Mouse (Mus musculus): Measurements from ENCODE around the gene Pcnx4. TPM values are rescaled to one million over a fixed set of nuclear protein-coding genes. Genes with fewer than 3 reads are reported as not detected.

The Pcnx4 gene
- polyA plus RNA-seq (2016; fragmentation: Nextera tagmentation; extraction: Ambion mirVana), result 13.8 and 14.7 TPM in 2 replicates

DNA sequence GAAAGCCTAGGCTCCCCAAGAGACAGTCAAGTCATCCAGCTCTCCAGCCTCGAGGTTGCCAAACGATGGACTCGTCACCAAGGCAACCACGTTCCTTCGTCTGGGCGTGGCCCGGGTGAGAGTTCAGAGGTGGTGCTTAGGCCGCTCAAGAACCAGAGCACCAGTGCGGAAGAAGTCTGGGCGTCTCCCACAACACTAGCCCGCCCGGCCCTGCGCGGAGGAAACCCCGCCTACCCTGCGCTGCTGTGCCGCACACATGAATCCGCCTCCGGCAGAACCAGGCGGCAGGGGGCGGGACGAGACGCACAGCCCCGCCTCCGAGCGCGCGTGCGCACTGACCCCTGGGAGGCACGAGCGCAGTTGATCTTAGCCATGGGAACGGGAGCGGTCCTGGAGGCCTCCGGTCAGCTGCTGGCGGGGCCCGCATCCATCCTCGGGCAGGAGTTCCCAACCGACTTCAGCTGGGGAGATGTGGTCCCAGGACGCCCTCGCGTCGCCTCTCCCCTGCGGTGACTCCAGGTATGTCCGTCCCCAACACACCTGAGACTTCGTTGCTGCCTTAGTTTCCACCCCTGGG, at the start of gene Pcnx4:
Gene Pcnx4, plus strand, starts transcription at position 363 of the 577 bp plus-strand sequence.
- Histone ChIP-seq H3K36me3 (replicated peaks) (peaks cover 4% of the 10 kb centered on the region), H3K4me3 (peak within 1 kb of the TSS; percentile 78), H3K27ac (replicated peaks) (peak within 1 kb of the TSS; percentile 87), H3K4me1 (peaks cover 9% of the 10 kb centered on the region; the same call in 1 of the 2 replicates), H3K9me3 (no peaks in the 10 kb centered on the region), H3K27me3 (replicated peaks; ENCODE audit: low read depth, poor library complexity, severe bottlenecking) (no peaks in the 10 kb centered on the region)
- WGBS, result under 1% methylated on average over 45 of the region's 45 CpGs
- peak; percentile 100 for DNase-seq (ENCODE audit: low spot score)

DNA sequence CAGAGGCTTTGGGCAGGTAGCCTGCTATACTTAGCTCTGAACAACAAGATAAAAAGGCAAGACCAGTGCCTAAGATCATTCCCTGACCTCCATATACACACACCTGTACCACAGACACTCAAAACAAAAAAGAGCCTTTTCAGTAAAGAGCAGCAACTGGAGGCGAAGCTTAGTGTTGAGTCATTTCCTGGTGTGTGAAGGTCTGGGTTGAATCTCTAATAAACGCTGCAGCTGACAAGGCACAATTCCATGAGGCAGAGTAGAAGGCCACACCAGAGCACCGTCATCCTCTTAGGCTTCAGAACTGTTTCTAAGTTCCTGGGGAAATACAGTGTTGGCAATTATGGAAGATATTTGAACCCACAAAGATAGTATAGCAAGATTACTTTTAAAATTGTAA, 48.7 kb upstream of the Pcnx4 start:
- Histone ChIP-seq H3K4me1 (no peaks in the 10 kb centered on the region), H3K4me3 (no peak overlapping the region), H3K36me3 (replicated peaks) (no peaks in the 10 kb centered on the region), H3K27ac (replicated peaks) (no peak overlapping the region), H3K27me3 (replicated peaks; ENCODE audit: low read depth, poor library complexity, severe bottlenecking) (no peaks in the 10 kb centered on the region), H3K9me3 (no peaks in the 10 kb centered on the region)
- DNase-seq (ENCODE audit: low spot score), result no peak
- WGBS, result 82% methylated on average over 3 of the region's 3 CpGs

DNA sequence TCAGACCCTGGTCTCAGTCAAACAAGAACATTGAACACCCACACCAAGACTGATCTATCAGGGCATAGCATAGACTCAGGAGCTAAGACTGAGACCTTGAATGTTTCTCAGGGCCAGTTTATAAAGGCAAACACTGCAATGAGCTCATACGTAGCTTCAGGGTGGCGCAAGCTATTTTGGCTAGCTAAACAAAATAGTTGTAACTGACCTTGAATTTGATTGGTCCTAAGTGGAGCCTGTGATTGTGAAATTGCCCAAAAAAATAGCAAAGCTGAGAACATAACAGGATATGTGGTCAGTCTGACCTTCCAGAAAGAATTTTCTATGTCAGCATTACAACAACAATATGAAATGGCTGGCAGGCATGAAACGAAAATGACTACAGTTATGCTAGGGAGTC, 46.2 kb upstream of the Pcnx4 start:
- no peak for DNase-seq (ENCODE audit: low spot score)
- H3K9me3 ChIP-seq, result no peaks in the 10 kb centered on the region
- 91% methylated on average over 3 of the region's 3 CpGs for WGBS
- H3K27me3 ChIP-seq (replicated peaks; ENCODE audit: low read depth, poor library complexity, severe bottlenecking), result no peaks in the 10 kb centered on the region
- no peak overlapping the region for H3K4me3 ChIP-seq
- H3K27ac ChIP-seq (replicated peaks), result no peak overlapping the region
- H3K36me3 ChIP-seq (replicated peaks), result no peaks in the 10 kb centered on the region
- no peaks in the 10 kb centered on the region for H3K4me1 ChIP-seq

DNA sequence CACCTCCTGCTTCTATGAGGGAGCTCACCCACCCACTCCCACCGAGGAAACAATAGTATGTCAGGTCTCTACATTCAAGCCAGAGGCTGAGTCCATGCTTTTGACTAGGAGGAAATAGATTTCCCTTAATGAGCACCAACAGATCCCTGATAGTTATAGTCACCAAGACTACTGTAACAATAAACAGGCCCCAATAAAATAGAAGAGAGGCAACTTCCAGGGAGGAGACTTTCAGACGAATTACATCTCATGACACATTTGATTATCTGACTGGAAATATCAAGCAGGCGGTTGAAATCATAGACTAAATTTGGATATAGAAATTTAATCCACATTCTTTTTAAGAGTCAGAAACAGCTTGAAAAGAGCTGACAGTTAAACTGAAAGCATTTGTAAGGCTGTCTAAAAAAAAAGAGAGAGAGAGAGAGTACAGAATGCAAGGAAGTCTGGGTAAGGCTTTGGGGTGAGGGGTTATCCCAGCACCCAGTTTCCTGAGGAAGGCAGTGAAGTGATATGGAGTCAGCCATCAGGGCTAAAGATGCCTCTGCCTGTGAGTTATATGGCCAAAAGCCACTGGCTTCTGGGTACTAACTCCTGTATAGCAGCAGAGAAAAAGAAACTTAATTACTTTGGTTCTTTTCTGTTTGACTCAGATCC, 45.0 kb upstream of the Pcnx4 start:
- Histone ChIP-seq H3K36me3 (replicated peaks) (no peaks in the 10 kb centered on the region), H3K4me1 (no peaks in the 10 kb centered on the region), H3K4me3 (no peak overlapping the region), H3K27me3 (replicated peaks; ENCODE audit: low read depth, poor library complexity, severe bottlenecking) (no peaks in the 10 kb centered on the region), H3K9me3 (no peaks in the 10 kb centered on the region), H3K27ac (replicated peaks) (no peak overlapping the region)
- WGBS, result 79% methylated on average over 3 of the region's 3 CpGs
- DNase-seq (ENCODE audit: low spot score), result no peak

DNA sequence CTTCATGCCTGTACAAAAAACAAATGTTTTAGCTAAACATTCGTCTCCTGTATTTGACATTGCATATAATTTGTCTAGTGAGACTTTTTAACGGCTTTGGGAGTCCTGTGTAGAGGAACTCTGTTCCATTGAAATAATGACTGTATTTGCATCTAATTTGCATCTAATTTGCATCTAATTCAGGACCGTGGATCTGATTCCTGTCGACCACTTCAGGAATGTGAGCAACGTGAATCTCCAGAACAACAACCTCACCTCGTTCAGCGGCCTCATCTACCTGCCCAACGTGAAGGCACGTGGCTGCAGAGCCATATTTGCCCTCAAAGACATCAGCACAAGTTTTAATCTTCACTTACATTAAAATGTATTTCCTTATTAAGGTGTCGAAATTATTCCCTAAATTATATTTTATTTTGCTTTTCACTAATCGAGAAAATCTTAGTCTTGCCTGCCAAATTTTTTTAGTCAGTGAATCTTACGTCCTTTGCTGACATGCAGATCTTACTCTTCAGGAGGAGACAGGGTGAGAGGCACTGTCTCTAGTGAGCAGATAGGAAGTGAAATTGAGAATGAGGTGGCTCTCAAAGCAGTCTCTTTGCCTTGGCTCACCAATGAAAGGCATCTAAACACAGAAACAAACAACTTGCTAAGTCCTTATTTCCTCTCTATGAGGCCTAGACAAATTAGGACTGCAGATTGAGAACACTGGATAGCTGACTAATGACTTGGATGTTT, 39.1 kb upstream of the Pcnx4 start:
- Histone ChIP-seq H3K4me3 (no peak overlapping the region), H3K4me1 (no peaks in the 10 kb centered on the region), H3K36me3 (replicated peaks) (no peaks in the 10 kb centered on the region), H3K27me3 (replicated peaks; ENCODE audit: low read depth, poor library complexity, severe bottlenecking) (no peaks in the 10 kb centered on the region), H3K9me3 (no peaks in the 10 kb centered on the region), H3K27ac (replicated peaks) (no peak overlapping the region)
- DNase-seq (ENCODE audit: low spot score), result no peak
- 78% methylated on average over 12 of the region's 12 CpGs for WGBS

DNA sequence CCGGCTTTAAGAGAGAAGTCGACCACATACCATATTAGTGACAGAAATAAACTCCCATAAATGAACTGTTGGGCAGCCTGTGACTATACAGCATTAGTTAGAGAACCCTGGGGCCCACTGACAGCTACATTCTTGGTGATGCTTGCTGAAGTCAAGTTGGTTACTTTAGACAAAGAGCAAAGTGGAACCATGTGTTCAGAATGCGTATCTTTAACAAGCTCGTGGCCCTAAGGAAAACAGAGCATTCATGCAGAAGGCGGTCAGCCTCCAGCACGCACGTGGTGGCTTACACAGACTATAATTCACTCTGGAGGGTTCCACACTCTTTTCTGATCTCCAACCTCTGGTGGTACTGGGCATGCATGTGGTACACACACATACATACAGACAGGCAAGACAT, 26.6 kb upstream of the Pcnx4 start:
- DNase-seq (ENCODE audit: low spot score), result peak; percentile 30
- Histone ChIP-seq H3K4me3 (no peak overlapping the region), H3K9me3 (no peaks in the 10 kb centered on the region), H3K27ac (replicated peaks) (no peak overlapping the region), H3K27me3 (replicated peaks; ENCODE audit: low read depth, poor library complexity, severe bottlenecking) (no peaks in the 10 kb centered on the region), H3K4me1 (peaks cover 5% of the 10 kb centered on the region; the same call in 1 of the 2 replicates), H3K36me3 (replicated peaks) (no peaks in the 10 kb centered on the region)
- WGBS, result 43% methylated on average over 7 of the region's 7 CpGs

DNA sequence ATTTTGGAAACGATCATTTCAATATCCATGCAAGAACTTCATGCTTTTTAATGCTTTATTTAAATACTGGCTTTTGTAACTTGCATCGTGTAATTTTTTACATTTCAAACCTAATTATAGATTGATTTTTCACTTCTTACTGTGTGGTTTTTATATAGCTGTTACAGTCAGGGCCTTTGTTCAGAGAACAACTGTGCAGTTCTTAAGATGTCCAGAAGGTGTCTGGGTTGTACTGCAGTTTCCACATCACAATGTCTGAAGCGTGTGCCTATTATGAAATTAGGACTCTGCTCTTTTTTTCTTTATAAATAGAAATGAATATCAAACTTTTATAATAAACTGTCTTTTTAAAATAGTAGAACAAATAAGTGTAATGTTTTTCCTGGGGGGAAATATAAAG, 20.7 kb upstream of the Pcnx4 start:
- Histone ChIP-seq H3K4me3 (no peak overlapping the region), H3K9me3 (no peaks in the 10 kb centered on the region), H3K27ac (replicated peaks) (no peak overlapping the region), H3K36me3 (replicated peaks) (no peaks in the 10 kb centered on the region), H3K27me3 (replicated peaks; ENCODE audit: low read depth, poor library complexity, severe bottlenecking) (no peaks in the 10 kb centered on the region), H3K4me1 (no peaks in the 10 kb centered on the region)
- 72% methylated on average over 3 of the region's 3 CpGs for WGBS
- DNase-seq (ENCODE audit: low spot score), result no peak

DNA sequence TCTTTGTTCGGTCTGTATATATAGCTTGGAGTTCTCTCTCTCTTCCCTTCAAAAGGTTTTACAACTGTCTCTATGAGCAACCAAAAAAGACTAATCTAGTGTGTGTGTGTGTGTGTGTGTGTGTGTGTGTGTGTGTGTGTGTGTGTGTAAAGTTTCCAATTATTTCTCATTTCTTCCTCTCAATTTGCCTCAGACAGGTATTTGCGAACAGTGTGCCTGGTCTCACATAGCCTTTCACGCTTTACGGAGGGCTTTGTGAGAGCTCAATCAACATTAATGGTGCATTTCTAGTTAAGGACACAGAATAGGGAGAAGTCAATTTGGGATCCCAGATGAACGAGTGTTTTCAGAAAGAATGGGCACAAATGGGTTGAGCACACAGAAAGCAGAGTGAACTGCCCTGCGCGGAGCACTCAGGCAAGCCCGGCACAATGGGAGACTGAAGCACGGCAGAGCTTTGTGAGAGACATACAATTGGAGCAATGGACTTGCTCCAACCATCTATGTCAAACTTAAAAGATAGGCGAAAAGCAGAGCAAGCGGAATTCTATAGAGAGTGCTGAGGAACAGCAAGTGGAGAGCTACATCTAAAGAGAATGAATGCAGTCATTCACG, 18.0 kb upstream of the Pcnx4 start:
- no peaks in the 10 kb centered on the region for H3K9me3 ChIP-seq
- H3K27me3 ChIP-seq (replicated peaks; ENCODE audit: low read depth, poor library complexity, severe bottlenecking), result no peaks in the 10 kb centered on the region
- H3K27ac ChIP-seq (replicated peaks), result no peak overlapping the region
- DNase-seq (ENCODE audit: low spot score), result no peak
- H3K36me3 ChIP-seq (replicated peaks), result no peaks in the 10 kb centered on the region
- H3K4me1 ChIP-seq, result no peaks in the 10 kb centered on the region
- WGBS, result 73% methylated on average over 12 of the region's 12 CpGs
- no peak overlapping the region for H3K4me3 ChIP-seq

DNA sequence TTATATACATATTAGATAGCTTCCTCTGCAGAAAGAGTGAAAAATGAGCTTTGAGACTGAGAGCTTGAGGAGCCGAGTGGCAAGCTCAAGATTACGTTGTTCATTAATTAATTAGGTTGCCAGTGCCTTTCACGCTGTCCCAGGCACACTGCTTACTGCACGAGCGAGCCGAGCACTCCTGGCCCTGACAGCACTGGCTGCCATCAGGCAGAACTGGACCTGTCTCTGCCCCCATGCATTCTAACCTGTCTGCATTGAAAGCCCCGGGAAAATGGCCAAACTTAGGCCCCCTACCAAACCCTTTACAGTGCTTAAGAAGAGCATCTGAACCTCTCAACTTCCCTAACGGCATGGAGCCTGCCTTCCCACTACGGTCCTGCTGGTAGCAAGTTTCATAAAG, 16.8 kb upstream of the Pcnx4 start:
- Histone ChIP-seq H3K9me3 (no peaks in the 10 kb centered on the region), H3K27me3 (replicated peaks; ENCODE audit: low read depth, poor library complexity, severe bottlenecking) (no peaks in the 10 kb centered on the region), H3K4me1 (no peaks in the 10 kb centered on the region), H3K36me3 (replicated peaks) (no peaks in the 10 kb centered on the region), H3K27ac (replicated peaks) (no peak overlapping the region), H3K4me3 (no peak overlapping the region)
- no peak for DNase-seq (ENCODE audit: low spot score)
- WGBS, result 63% methylated on average over 9 of the region's 9 CpGs

DNA sequence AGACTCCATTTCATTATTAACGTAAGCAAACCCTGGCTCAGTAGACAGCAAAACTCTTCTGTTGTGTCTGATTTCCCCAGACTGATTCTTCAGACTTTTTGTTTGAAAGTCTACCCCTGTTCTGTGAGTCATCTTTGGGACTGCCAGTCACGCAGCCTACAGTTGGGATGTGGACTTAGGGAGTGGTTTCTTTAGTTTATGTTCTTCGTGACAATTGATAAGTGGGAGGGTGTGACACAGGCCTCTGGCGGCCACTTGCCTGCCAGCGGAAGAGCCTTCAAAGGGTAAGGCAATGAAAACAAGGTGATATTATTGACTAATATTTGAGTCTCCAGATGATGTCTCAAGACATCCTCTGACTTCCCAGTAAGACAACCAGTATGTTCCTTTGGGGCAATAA, 16.3 kb upstream of the Pcnx4 start:
- Histone ChIP-seq H3K36me3 (replicated peaks) (no peaks in the 10 kb centered on the region), H3K27ac (replicated peaks) (no peak overlapping the region), H3K27me3 (replicated peaks; ENCODE audit: low read depth, poor library complexity, severe bottlenecking) (no peaks in the 10 kb centered on the region), H3K4me3 (no peak overlapping the region), H3K9me3 (no peaks in the 10 kb centered on the region), H3K4me1 (no peaks in the 10 kb centered on the region)
- WGBS, result 88% methylated on average over 5 of the region's 5 CpGs
- DNase-seq (ENCODE audit: low spot score), result no peak

DNA sequence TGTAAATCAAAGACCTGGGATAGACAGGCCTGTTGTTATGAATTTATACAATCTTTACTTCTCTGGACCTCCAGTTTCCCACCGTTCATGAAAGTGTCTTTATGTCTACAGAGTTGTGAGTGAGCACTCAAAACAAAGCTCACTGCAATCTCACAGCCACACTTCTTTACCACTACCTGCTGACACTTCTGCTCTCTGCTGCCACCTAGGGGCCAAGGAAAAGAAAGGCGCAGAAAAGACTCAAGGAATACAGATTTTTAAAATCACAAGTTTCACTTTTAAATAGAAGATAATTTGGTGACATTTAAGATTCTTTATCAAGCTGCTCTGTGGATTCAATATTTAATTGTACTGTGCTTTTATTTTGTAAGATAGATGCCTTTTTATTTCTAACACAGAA, 15.5 kb upstream of the Pcnx4 start:
- H3K4me3 ChIP-seq, result no peak overlapping the region
- H3K36me3 ChIP-seq (replicated peaks), result no peaks in the 10 kb centered on the region
- H3K9me3 ChIP-seq, result no peaks in the 10 kb centered on the region
- H3K27ac ChIP-seq (replicated peaks), result no peak overlapping the region
- H3K4me1 ChIP-seq, result no peaks in the 10 kb centered on the region
- peak; percentile 79 for DNase-seq (ENCODE audit: low spot score)
- 4% methylated on average over 2 of the region's 2 CpGs for WGBS
- H3K27me3 ChIP-seq (replicated peaks; ENCODE audit: low read depth, poor library complexity, severe bottlenecking), result no peaks in the 10 kb centered on the region

DNA sequence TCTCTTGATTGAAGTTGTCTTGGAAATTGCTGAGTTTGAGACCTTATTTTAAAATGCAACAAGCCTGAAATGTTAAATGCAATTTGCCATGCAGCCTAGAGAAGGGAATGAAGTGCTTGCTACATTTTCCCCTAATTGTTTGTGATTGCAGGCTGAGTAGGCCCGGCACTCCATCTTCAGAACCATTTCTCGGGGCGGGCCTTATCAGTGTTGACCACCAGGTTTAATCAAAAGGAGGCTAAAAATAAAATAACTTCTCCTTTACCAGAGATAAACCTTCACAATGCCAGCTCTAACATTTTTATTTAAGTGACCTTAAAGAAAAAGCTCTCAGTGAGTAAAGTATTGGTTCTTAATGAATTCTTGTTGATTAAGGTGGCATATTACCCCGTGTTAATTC, 10.6 kb upstream of the Pcnx4 start:
- Histone ChIP-seq H3K9me3 (0 out of 2 replicates have a peak, but pooled peaks cover 4% of the 10 kb centered on the region), H3K27ac (replicated peaks) (no peak overlapping the region), H3K36me3 (replicated peaks) (no peaks in the 10 kb centered on the region), H3K4me3 (no peak overlapping the region), H3K4me1 (no peaks in the 10 kb centered on the region), H3K27me3 (replicated peaks; ENCODE audit: low read depth, poor library complexity, severe bottlenecking) (no peaks in the 10 kb centered on the region)
- 83% methylated on average over 4 of the region's 4 CpGs for whole genome bisulfite sequencing
- no peak for DNase-seq (ENCODE audit: low spot score)
